Mouse (Mus musculus): ENCODE results near the gene Pcnx3. TPM values are rescaled to one million over a fixed set of nuclear protein-coding genes. Genes with fewer than 3 reads are reported as not detected.

The Pcnx3 gene
- polyA plus RNA-seq, 1 experiment: 28.0 TPM

GRCm38 (mm10) chr19:5647791-5648190 lies 40.9 kb downstream of the Pcnx3 start:
- Histone ChIP-seq H3K27me3 (ENCODE audit: control insufficient read depth, insufficient read depth, insufficient read length) (no peaks in the 10 kb centered on the region), H3K36me3 (ENCODE audit: control insufficient read depth, insufficient read depth) (peaks cover 61% of the 10 kb centered on the region)

GRCm38 (mm10) chr19:5646731-5647330 lies 41.9 kb downstream of the Pcnx3 start:
- H3K79me2 ChIP-seq (ENCODE audit: control insufficient read depth, insufficient read depth): no peaks in the 10 kb centered on the region
- no peak overlapping the region for H3K4me3 ChIP-seq (ENCODE audit: insufficient read depth, poor library complexity, severe bottlenecking)
- no peaks in the 10 kb centered on the region for H3K27me3 ChIP-seq (ENCODE audit: control insufficient read depth, insufficient read depth, insufficient read length)
- H3ac ChIP-seq (ENCODE audit: control insufficient read depth, insufficient read length, low read depth): no peak overlapping the region
- TF ChIP-seq FOSL1 (IDR thresholded peaks at IDR 0.05; ENCODE audit: insufficient read depth, low read length, poor library complexity, severe bottlenecking) (no peak), MYOG (IDR thresholded peaks at IDR 0.05; ENCODE audit: control insufficient read depth, extremely low read depth, insufficient read length) (no peak), MYOD1 (IDR thresholded peaks at IDR 0.05; ENCODE audit: control insufficient read depth, insufficient read length, low read depth) (no peak), CEBPB (IDR thresholded peaks at IDR 0.05; ENCODE audit: low read depth) (no peak), USF1 (IDR thresholded peaks at IDR 0.05; ENCODE audit: low read depth) (no peak), MAX (IDR thresholded peaks at IDR 0.05) (no peak), CTCF (IDR thresholded peaks at IDR 0.05; ENCODE audit: control insufficient read depth, insufficient read depth, insufficient read length) (no peak)
- no peaks in the 10 kb centered on the region for H3K79me3 ChIP-seq (ENCODE audit: low read depth)
- peaks cover 71% of the 10 kb centered on the region for H3K36me3 ChIP-seq (ENCODE audit: control insufficient read depth, insufficient read depth)

More at GRCm38 (mm10) chr19:5647791-5648190, 40.9 kb downstream of the Pcnx3 start:
- H3K79me3 ChIP-seq (ENCODE audit: low read depth): no peaks in the 10 kb centered on the region
- no peak overlapping the region for H3ac ChIP-seq (ENCODE audit: control insufficient read depth, insufficient read length, low read depth)
- H3K4me3 ChIP-seq (ENCODE audit: insufficient read depth, poor library complexity, severe bottlenecking): no peak overlapping the region
- no peaks in the 10 kb centered on the region for H3K79me2 ChIP-seq (ENCODE audit: control insufficient read depth, insufficient read depth)
- TF ChIP-seq FOSL1 (IDR thresholded peaks at IDR 0.05; ENCODE audit: insufficient read depth, low read length, poor library complexity, severe bottlenecking) (no peak), MYOG (IDR thresholded peaks at IDR 0.05; ENCODE audit: control insufficient read depth, extremely low read depth, insufficient read length) (no peak), CTCF (IDR thresholded peaks at IDR 0.05; ENCODE audit: control insufficient read depth, insufficient read depth, insufficient read length) (no peak), CEBPB (IDR thresholded peaks at IDR 0.05; ENCODE audit: low read depth) (no peak), USF1 (IDR thresholded peaks at IDR 0.05; ENCODE audit: low read depth) (no peak), MYOD1 (IDR thresholded peaks at IDR 0.05; ENCODE audit: control insufficient read depth, insufficient read length, low read depth) (no peak)

- H3K4me3 ChIP-seq (ENCODE audit: insufficient read depth, poor library complexity, severe bottlenecking): no peak overlapping the region
- no peaks in the 10 kb centered on the region for H3K27me3 ChIP-seq (ENCODE audit: control insufficient read depth, insufficient read depth, insufficient read length)
- H3ac ChIP-seq (ENCODE audit: control insufficient read depth, insufficient read length, low read depth): no peak overlapping the region
- H3K36me3 ChIP-seq (ENCODE audit: control insufficient read depth, insufficient read depth): peaks cover 70% of the 10 kb centered on the region
- no peaks in the 10 kb centered on the region for H3K79me3 ChIP-seq (ENCODE audit: low read depth)
- H3K79me2 ChIP-seq (ENCODE audit: control insufficient read depth, insufficient read depth): peaks cover 2% of the 10 kb centered on the region
- TF ChIP-seq MYOG (IDR thresholded peaks at IDR 0.05; ENCODE audit: control insufficient read depth, extremely low read depth, insufficient read length) (no peak), MAX (IDR thresholded peaks at IDR 0.05) (no peak), USF1 (IDR thresholded peaks at IDR 0.05; ENCODE audit: low read depth) (no peak), FOSL1 (IDR thresholded peaks at IDR 0.05; ENCODE audit: insufficient read depth, low read length, poor library complexity, severe bottlenecking) (no peak), CEBPB (IDR thresholded peaks at IDR 0.05; ENCODE audit: low read depth) (no peak), MYOD1 (IDR thresholded peaks at IDR 0.05; ENCODE audit: control insufficient read depth, insufficient read length, low read depth) (no peak), CTCF (IDR thresholded peaks at IDR 0.05; ENCODE audit: control insufficient read depth, insufficient read depth, insufficient read length) (no peak)
These were observed 43.4 kb downstream of the Pcnx3 start for GRCm38 (mm10) chr19:5645280-5645679.

GRCm38 (mm10) chr19:5641641-5642040 lies 47.1 kb downstream of the Pcnx3 start:
- peaks cover 75% of the 10 kb centered on the region for H3K36me3 ChIP-seq (ENCODE audit: control insufficient read depth, insufficient read depth)
- H3K27me3 ChIP-seq (ENCODE audit: control insufficient read depth, insufficient read depth, insufficient read length): no peaks in the 10 kb centered on the region
- H3ac ChIP-seq (ENCODE audit: control insufficient read depth, insufficient read length, low read depth): no peak overlapping the region
- H3K4me3 ChIP-seq (ENCODE audit: insufficient read depth, poor library complexity, severe bottlenecking): no peak overlapping the region
- peaks cover 28% of the 10 kb centered on the region for H3K79me2 ChIP-seq (ENCODE audit: control insufficient read depth, insufficient read depth)
- peaks cover 12% of the 10 kb centered on the region for H3K79me3 ChIP-seq (ENCODE audit: low read depth)
- TF ChIP-seq CTCF (IDR thresholded peaks at IDR 0.05; ENCODE audit: control insufficient read depth, insufficient read depth, insufficient read length) (no peak), FOSL1 (IDR thresholded peaks at IDR 0.05; ENCODE audit: insufficient read depth, low read length, poor library complexity, severe bottlenecking) (no peak), USF1 (IDR thresholded peaks at IDR 0.05; ENCODE audit: low read depth) (no peak), MYOG (IDR thresholded peaks at IDR 0.05; ENCODE audit: control insufficient read depth, extremely low read depth, insufficient read length) (no peak), MAX (IDR thresholded peaks at IDR 0.05) (no peak), MYOD1 (IDR thresholded peaks at IDR 0.05; ENCODE audit: control insufficient read depth, insufficient read length, low read depth) (no peak), CEBPB (IDR thresholded peaks at IDR 0.05; ENCODE audit: low read depth) (no peak)

GRCm38 (mm10) chr19:5641021-5641420 lies 47.7 kb downstream of the Pcnx3 start:
- peaks cover 12% of the 10 kb centered on the region for H3K79me3 ChIP-seq (ENCODE audit: low read depth)
- H3ac ChIP-seq (ENCODE audit: control insufficient read depth, insufficient read length, low read depth): no peak overlapping the region
- peaks cover 28% of the 10 kb centered on the region for H3K79me2 ChIP-seq (ENCODE audit: control insufficient read depth, insufficient read depth)
- H3K27me3 ChIP-seq (ENCODE audit: control insufficient read depth, insufficient read depth, insufficient read length): no peaks in the 10 kb centered on the region
- peaks cover 72% of the 10 kb centered on the region for H3K36me3 ChIP-seq (ENCODE audit: control insufficient read depth, insufficient read depth)
- H3K4me3 ChIP-seq (ENCODE audit: insufficient read depth, poor library complexity, severe bottlenecking): no peak overlapping the region
- no peak for TF ChIP-seq USF1 (IDR thresholded peaks at IDR 0.05; ENCODE audit: low read depth)
- TF ChIP-seq MAX (IDR thresholded peaks at IDR 0.05): no peak
- TF ChIP-seq CEBPB (IDR thresholded peaks at IDR 0.05; ENCODE audit: low read depth): no peak
- TF ChIP-seq CTCF (IDR thresholded peaks at IDR 0.05; ENCODE audit: control insufficient read depth, insufficient read depth, insufficient read length): no peak
- TF ChIP-seq MYOG (IDR thresholded peaks at IDR 0.05; ENCODE audit: control insufficient read depth, extremely low read depth, insufficient read length): no peak
- no peak for TF ChIP-seq FOSL1 (IDR thresholded peaks at IDR 0.05; ENCODE audit: insufficient read depth, low read length, poor library complexity, severe bottlenecking)
- TF ChIP-seq MYOD1 (IDR thresholded peaks at IDR 0.05; ENCODE audit: control insufficient read depth, insufficient read length, low read depth): no peak
